Mouse (Mus musculus): ENCODE results near the gene Ccdc42.

The Ccdc42 gene

GRCm38 (mm10) chr11:68589055-68589809 lies 2.4 kb downstream of the Ccdc42 start:
- DNase-seq = peak; percentile 88

GRCm38 (mm10) chr11:68591708-68592107 lies 4.9 kb downstream of the Ccdc42 start:
- DNase-seq = no peak

- no peak for DNase-seq
These were observed 6.4 kb downstream of the Ccdc42 start for GRCm38 (mm10) chr11:68593247-68593646.

GRCm38 (mm10) chr11:68597912-68598311 lies 11.1 kb downstream of the Ccdc42 start:
- no peak for DNase-seq

- no peak for DNase-seq
These were observed 13.8 kb downstream of the Ccdc42 start for GRCm38 (mm10) chr11:68600551-68601021.

GRCm38 (mm10) chr11:68601486-68601991 lies 14.7 kb downstream of the Ccdc42 start:
- DNase-seq = no peak

GRCm38 (mm10) chr11:68602200-68602931 lies 15.5 kb downstream of the Ccdc42 start:
- no peak for DNase-seq

- no peak for DNase-seq
These were observed 20.2 kb downstream of the Ccdc42 start for GRCm38 (mm10) chr11:68607046-68607445.

GRCm38 (mm10) chr11:68609910-68610566 lies 23.2 kb downstream of the Ccdc42 start:
- peak; percentile 21 for DNase-seq

- DNase-seq = no peak
These were observed 23.7 kb downstream of the Ccdc42 start for GRCm38 (mm10) chr11:68610567-68610947.

GRCm38 (mm10) chr11:68613071-68613711 lies 26.4 kb downstream of the Ccdc42 start:
- DNase-seq = no peak

- no peak for DNase-seq
These were observed 35.9 kb downstream of the Ccdc42 start for GRCm38 (mm10) chr11:68622751-68623150.

- no peak for DNase-seq
These were observed 36.5 kb downstream of the Ccdc42 start for GRCm38 (mm10) chr11:68623225-68623870.

GRCm38 (mm10) chr11:68623871-68624258 lies 37.0 kb downstream of the Ccdc42 start:
- no peak for DNase-seq

- no peak for DNase-seq
These were observed 44.9 kb downstream of the Ccdc42 start for GRCm38 (mm10) chr11:68631611-68632316.

- DNase-seq = no peak
These were observed 51.2 kb downstream of the Ccdc42 start for GRCm38 (mm10) chr11:68637861-68638615.

GRCm38 (mm10) chr11:68641361-68641760 lies 54.5 kb downstream of the Ccdc42 start:
- DNase-seq = no peak

GRCm38 (mm10) chr11:68644781-68645180 lies 58.0 kb downstream of the Ccdc42 start:
- DNase-seq = no peak

All from kidney, adult 9 months (tissue).